Mouse (Mus musculus): ENCODE results near the gene Podxl. TPM values are rescaled to one million over a fixed set of nuclear protein-coding genes. Genes with fewer than 3 reads are reported as not detected.

Podxl gene
- polyA plus RNA-seq, 2 experiments = 5.8 to 8.9 TPM

DNA sequence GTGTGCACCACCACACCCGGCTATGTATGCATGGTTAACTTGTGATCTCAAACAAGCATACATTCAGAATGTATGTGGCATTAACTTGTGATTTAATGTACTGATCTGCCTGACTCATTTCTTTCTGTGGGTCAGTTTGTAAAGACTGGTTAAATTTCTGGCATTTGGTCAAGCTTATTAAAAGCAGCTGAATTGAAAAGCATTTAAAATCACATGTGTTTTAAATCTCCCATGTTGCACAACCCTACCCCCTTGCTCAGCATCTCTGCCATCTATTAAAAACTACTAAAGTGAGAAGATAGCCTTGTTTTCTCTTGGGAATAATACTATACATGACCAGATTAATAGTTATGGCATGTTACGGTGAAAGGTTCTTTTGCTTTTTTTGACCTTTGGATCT, 77.2 kb downstream of the Podxl start:
- ATAC-seq (ENCODE audit: low FRiP score, low read depth) (no peak), DNase-seq (ENCODE audit: low spot score) (peak; percentile 53)
- Histone ChIP-seq H3K9ac (ENCODE audit: low read depth, low read length, severe bottlenecking) (no peak overlapping the region), H3K4me1 (ENCODE audit: control insufficient read depth, insufficient read depth, low read length) (no peaks in the 10 kb centered on the region), H3K27ac (replicated peaks; ENCODE audit: low read depth, low read length) (no peak overlapping the region), H3K4me2 (replicated peaks; ENCODE audit: low read depth, low read length, severe bottlenecking) (no peak overlapping the region), H3K36me3 (ENCODE audit: control insufficient read depth, insufficient read depth, low read length) (peaks cover 27% of the 10 kb centered on the region; the same call in 1 of the 2 replicates), H3K4me3 (replicated peaks; ENCODE audit: low read length) (no peak overlapping the region), H3K9me3 (ENCODE audit: control insufficient read depth, low read length) (no peaks in the 10 kb centered on the region), H3K27me3 (ENCODE audit: control insufficient read depth, insufficient read depth, low read length) (no peaks in the 10 kb centered on the region)
- WGBS = 57% methylated on average over 2 of the region's 2 CpGs
- no peak for TF ChIP-seq POLR2A (IDR thresholded peaks at IDR 0.05; ENCODE audit: borderline replicate concordance, extremely low read depth, insufficient read depth, insufficient read length)

GRCm38 (mm10) chr6:31480008-31480407, 83.8 kb downstream of the Podxl start:
- TF ChIP-seq POLR2A (IDR thresholded peaks at IDR 0.05; ENCODE audit: borderline replicate concordance, extremely low read depth, insufficient read depth, insufficient read length) = no peak
- H3K9ac ChIP-seq (ENCODE audit: low read depth, low read length, severe bottlenecking) = no peak overlapping the region
- no peak overlapping the region for H3K4me2 ChIP-seq (replicated peaks; ENCODE audit: low read depth, low read length, severe bottlenecking)
- ATAC-seq (ENCODE audit: low FRiP score, low read depth) (no peak), DNase-seq (ENCODE audit: low spot score) (peak; percentile 18)
- no peak overlapping the region for H3K4me3 ChIP-seq (replicated peaks; ENCODE audit: low read length)
- H3K36me3 ChIP-seq (ENCODE audit: control insufficient read depth, insufficient read depth, low read length) = peaks cover 29% of the 10 kb centered on the region
- H3K4me1 ChIP-seq (ENCODE audit: control insufficient read depth, insufficient read depth, low read length) = no peaks in the 10 kb centered on the region
- no peaks in the 10 kb centered on the region for H3K27me3 ChIP-seq (ENCODE audit: control insufficient read depth, insufficient read depth, low read length)
- WGBS = 76% methylated on average over 4 of the region's 4 CpGs
- no peak overlapping the region for H3K27ac ChIP-seq (replicated peaks; ENCODE audit: low read depth, low read length)
- no peaks in the 10 kb centered on the region for H3K9me3 ChIP-seq (ENCODE audit: control insufficient read depth, low read length)

DNA sequence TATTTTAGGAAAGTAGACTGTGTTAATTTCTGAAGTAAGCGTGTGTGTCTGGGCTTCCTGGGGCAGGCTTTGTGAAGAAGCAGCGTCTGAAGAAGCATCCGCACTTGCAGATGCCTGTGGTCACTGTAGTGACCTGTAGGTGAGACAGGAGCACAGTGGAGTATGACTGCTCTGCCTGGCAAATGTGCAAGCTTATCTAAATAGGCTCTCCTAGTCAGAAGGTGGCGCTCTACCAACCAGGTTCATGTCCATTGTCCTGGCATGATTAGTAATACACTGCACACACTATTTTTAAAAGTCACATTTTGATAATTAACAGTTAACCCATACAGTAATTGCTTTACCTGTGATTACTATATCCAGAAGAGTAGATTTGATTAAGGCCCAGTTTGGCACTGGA, 85.6 kb downstream of the Podxl start:
- H3K27me3 ChIP-seq (ENCODE audit: control insufficient read depth, insufficient read depth, low read length) = no peaks in the 10 kb centered on the region
- H3K9ac ChIP-seq (ENCODE audit: low read depth, low read length, severe bottlenecking) = no peak overlapping the region
- no peaks in the 10 kb centered on the region for H3K4me1 ChIP-seq (ENCODE audit: control insufficient read depth, insufficient read depth, low read length)
- H3K9me3 ChIP-seq (ENCODE audit: control insufficient read depth, low read length) = no peaks in the 10 kb centered on the region
- H3K4me2 ChIP-seq (replicated peaks; ENCODE audit: low read depth, low read length, severe bottlenecking) = no peak overlapping the region
- peaks cover 38% of the 10 kb centered on the region for H3K36me3 ChIP-seq (ENCODE audit: control insufficient read depth, insufficient read depth, low read length)
- no peak overlapping the region for H3K4me3 ChIP-seq (replicated peaks; ENCODE audit: low read length)
- DNase-seq (ENCODE audit: low spot score) = no peak
- no peak for TF ChIP-seq POLR2A (IDR thresholded peaks at IDR 0.05; ENCODE audit: borderline replicate concordance, extremely low read depth, insufficient read depth, insufficient read length)
- WGBS = 83% methylated on average over 4 of the region's 4 CpGs
- no peak overlapping the region for H3K27ac ChIP-seq (replicated peaks; ENCODE audit: low read depth, low read length)
- no peak for ATAC-seq (ENCODE audit: low FRiP score, low read depth)

Other genes starting within 250 kb of the Podxl start
- gene Mkln1, start 165.2 kb downstream of the Podxl start, polyA plus RNA-seq (2012; rRNA removed) = 49.3 and 63.2 TPM in 2 replicates
- gene Mkln1, start 165.2 kb downstream of the Podxl start, polyA plus RNA-seq (2014; fragmentation: Nextera tagmentation; extraction: Ambion mirVana) = 155 and 165 TPM in 2 replicates